Mouse (Mus musculus) C2C12 (cell line): ENCODE measurements at regions not wholly inside any gene's neighbourhood (a gene's known extent, or its start where the extent isn't known, plus 50 kb on each side); places are given as distances from the start of the nearest gene placed in this dataset.

Experiments
- CTCF ChIP-seq: IDR thresholded peaks from one replicate; pipeline ENCODE4 v1.5.1; 2011; ENCODE audit not compliant: control insufficient read depth, insufficient read depth, insufficient read length
- MYOD1 ChIP-seq: IDR thresholded peaks from one replicate; pipeline ENCODE4 v1.6.1; 2011; ENCODE audit warnings: low read depth; ENCODE audit not compliant: control insufficient read depth, insufficient read length
- USF1 ChIP-seq: IDR thresholded peaks from one replicate; pipeline ENCODE4 v1.6.1; 2011; ENCODE audit warnings: low read depth, mild to moderate bottlenecking, control low read depth, moderate library complexity

DNA sequence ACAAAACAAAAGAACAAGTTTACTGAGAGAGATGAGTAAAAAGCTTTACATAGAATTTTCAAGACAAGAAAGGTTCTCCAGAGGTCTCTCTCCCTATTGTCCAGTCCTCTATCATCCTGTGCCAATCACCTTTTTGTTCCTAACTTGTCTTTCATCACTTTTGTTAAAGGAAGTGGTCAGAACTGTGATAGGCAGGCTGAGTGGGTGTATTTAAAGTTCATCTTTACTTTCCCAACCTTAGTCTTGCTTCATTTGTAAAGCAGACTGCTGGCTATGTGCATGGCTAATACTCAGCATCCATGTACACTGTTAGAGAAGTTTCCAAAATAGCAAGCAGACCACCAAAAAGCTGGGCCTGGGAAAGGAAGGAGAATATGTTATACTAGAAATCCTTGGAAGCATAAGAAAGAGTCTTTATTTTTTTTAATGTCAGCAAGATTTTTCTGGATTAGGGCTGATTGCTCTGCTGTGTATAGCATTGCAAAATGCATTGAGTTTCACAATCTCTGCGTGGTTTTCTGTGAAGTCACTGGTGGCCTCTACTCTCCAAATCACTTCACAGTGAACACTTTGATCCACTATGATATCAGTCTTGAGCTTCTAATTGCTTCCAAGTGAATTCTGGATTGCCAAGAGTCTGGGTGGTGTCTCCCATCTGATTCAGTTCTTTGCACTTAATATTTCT, 973.8 kb downstream of the Gsdmc2 start:
- TF ChIP-seq CTCF (no peak), USF1 (no peak), MYOD1 (no peak)
